Mouse (Mus musculus): Measurements from ENCODE around the gene Ddn. TPM values are rescaled to one million over a fixed set of nuclear protein-coding genes. Genes with fewer than 3 reads are reported as not detected.

The Ddn gene
- polyA plus RNA-seq, 1 experiment from 2014 or later, result 0.44 TPM

DNA sequence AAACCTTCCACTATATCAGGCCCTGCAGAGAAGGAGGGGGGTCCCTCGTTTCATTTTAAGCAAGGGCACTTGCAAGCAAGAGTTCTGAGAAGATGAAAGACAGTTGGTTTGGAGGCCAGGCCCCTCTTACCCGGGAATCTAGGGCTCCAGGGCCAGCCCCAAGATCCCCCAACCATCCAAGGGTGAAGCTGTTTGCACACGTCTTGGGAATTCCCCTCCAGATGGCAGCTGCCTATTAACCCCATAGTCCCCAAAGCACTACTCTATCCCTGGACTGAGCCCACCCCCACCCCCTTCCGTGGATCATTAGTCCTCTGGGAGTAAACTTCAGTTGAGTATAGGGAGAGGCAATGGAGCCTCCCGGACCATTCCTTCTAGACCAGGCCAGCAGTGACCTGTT is 33.8 kb downstream of the Ddn start:
- no peak overlapping the region for H3K4me3 ChIP-seq (ENCODE audit: low read depth, low read length)
- H3K4me2 ChIP-seq (ENCODE audit: low read depth, low read length), result no peak overlapping the region
- no peak overlapping the region for H3K9ac ChIP-seq (replicated peaks; ENCODE audit: low read depth, low read length)
- no peak for ATAC-seq (ENCODE audit: low read depth)
- no peak overlapping the region for H3K27ac ChIP-seq (ENCODE audit: low read depth, low read length)
- H3K27me3 ChIP-seq (ENCODE audit: control insufficient read depth, insufficient read depth, low read length), result peaks cover 86% of the 10 kb centered on the region
- H3K4me1 ChIP-seq (ENCODE audit: control insufficient read depth, insufficient read depth, low read length), result peaks cover 13% of the 10 kb centered on the region
- H3K36me3 ChIP-seq (ENCODE audit: control insufficient read depth, insufficient read depth, low read length), result no peaks in the 10 kb centered on the region
- 2% methylated on average over 5 of the region's 5 CpGs for WGBS
- H3K9me3 ChIP-seq (ENCODE audit: control insufficient read depth, low read length), result no peaks in the 10 kb centered on the region

DNA sequence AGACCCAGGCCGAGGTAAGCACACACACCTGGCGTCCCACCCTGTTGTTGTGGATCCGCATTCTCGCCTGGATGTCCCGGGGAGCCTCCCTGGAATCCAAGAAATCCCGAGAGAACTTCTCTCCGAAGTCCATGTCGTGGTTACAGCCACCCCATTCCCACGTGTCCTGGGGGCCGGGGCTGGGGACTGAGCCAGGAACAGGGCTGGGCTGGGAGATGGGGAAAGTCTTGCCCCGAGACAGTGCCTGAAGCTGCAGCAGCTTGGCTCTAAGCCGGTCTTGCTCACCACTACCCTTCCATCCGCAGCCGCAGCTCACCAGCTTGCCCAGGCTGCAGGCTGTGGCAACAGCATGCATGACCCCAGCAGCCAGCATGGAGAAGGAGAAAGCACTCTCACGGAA is 35.2 kb downstream of the Ddn start:
- Histone ChIP-seq H3K4me3 (ENCODE audit: low read depth, low read length) (no peak overlapping the region), H3K27ac (ENCODE audit: low read depth, low read length) (no peak overlapping the region), H3K9ac (replicated peaks; ENCODE audit: low read depth, low read length) (no peak overlapping the region), H3K4me2 (ENCODE audit: low read depth, low read length) (no peak overlapping the region), H3K36me3 (ENCODE audit: control insufficient read depth, insufficient read depth, low read length) (no peaks in the 10 kb centered on the region), H3K9me3 (ENCODE audit: control insufficient read depth, low read length) (no peaks in the 10 kb centered on the region), H3K4me1 (ENCODE audit: control insufficient read depth, insufficient read depth, low read length) (peaks cover 13% of the 10 kb centered on the region), H3K27me3 (ENCODE audit: control insufficient read depth, insufficient read depth, low read length) (peaks cover 76% of the 10 kb centered on the region)
- no peak for ATAC-seq (ENCODE audit: low read depth)
- 5% methylated on average over 15 of the region's 15 CpGs for WGBS

DNA sequence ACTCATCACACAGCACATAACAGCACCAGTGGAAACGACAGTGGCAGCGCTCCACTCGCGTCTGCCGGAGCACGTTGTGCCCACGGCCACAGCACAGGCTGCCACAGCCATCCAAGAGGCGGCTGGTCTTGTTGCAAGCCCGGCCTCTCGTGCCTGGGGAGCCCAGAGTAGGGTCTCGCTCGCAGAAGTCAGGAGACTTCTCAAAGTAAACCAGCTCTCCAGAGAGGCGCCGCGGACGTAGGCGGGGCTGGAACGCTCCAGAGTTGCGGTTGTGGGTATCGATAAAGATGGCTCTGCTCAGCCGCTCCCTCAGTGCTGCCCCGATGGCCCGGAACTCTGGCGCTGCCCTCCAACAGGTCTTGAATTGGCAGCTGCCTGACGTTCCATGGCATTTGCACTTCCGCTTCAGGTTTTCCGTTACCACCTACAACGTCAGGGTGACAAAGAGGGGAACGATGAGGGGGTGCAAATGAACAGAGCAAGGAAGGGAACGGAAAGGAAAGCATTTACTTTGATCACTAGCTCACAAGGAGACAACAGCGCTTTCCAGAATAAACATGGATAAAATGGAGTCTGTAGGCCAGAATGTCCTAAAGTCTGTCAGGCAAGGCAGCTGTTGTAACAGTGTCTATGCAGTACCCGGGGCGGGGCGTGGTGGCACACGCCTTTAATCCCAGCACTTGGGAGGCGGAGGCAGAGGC is 36.6 kb downstream of the Ddn start:
- no peak overlapping the region for H3K9ac ChIP-seq (replicated peaks; ENCODE audit: low read depth, low read length)
- peaks cover 68% of the 10 kb centered on the region for H3K27me3 ChIP-seq (ENCODE audit: control insufficient read depth, insufficient read depth, low read length)
- H3K4me1 ChIP-seq (ENCODE audit: control insufficient read depth, insufficient read depth, low read length), result peaks cover 12% of the 10 kb centered on the region

DNA sequence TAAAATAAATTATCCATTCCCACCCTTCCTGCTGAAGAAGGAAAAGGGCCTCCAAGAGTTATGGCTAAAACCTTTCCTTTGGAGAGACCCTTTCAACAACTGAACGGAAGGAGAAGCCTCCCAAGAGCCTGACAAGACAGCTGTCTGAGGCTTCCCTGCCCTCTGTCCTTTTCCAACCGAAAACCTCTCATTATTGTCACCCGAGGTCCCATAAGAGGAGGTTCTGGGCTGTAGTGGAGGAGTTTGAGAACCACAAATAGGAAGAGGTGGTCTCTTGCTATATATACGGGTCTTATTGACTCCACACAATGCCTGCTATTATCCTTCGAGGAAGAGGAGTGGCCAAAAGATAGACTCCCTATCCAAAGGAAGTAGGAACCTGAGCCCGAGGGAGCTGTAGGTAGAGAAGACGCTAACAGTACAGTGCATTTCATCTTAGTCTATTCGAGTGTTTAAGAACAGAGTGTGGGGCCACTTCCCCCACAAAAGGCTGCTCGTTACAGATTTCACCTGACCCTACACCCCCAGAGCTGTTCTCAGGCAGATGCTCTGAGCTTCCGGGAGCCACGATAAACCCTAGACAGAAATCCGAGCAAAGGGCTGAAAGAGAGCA is 37.4 kb downstream of the Ddn start:
- Histone ChIP-seq H3K27me3 (ENCODE audit: control insufficient read depth, insufficient read depth, low read length) (peaks cover 62% of the 10 kb centered on the region), H3K9ac (replicated peaks; ENCODE audit: low read depth, low read length) (no peak overlapping the region), H3K9me3 (ENCODE audit: control insufficient read depth, low read length) (no peaks in the 10 kb centered on the region), H3K4me2 (ENCODE audit: low read depth, low read length) (no peak overlapping the region), H3K27ac (ENCODE audit: low read depth, low read length) (no peak overlapping the region), H3K4me1 (ENCODE audit: control insufficient read depth, insufficient read depth, low read length) (peaks cover 11% of the 10 kb centered on the region), H3K4me3 (ENCODE audit: low read depth, low read length) (peak overlapping the region; percentile 3; the same call in 1 of the 2 replicates), H3K36me3 (ENCODE audit: control insufficient read depth, insufficient read depth, low read length) (no peaks in the 10 kb centered on the region)
- ATAC-seq (ENCODE audit: low read depth), result no peak
- whole genome bisulfite sequencing, result 5% methylated on average over 12 of the region's 12 CpGs

More for the DNA sequence above, 36.6 kb downstream of the Ddn start:
- Histone ChIP-seq H3K36me3 (ENCODE audit: control insufficient read depth, insufficient read depth, low read length) (no peaks in the 10 kb centered on the region), H3K27ac (ENCODE audit: low read depth, low read length) (no peak overlapping the region), H3K4me3 (ENCODE audit: low read depth, low read length) (peak overlapping the region; percentile 3), H3K4me2 (ENCODE audit: low read depth, low read length) (peak overlapping the region; percentile 38), H3K9me3 (ENCODE audit: control insufficient read depth, low read length) (no peaks in the 10 kb centered on the region)
- ATAC-seq (ENCODE audit: low read depth), result no peak
- 3% methylated on average over 36 of the region's 36 CpGs for WGBS

DNA sequence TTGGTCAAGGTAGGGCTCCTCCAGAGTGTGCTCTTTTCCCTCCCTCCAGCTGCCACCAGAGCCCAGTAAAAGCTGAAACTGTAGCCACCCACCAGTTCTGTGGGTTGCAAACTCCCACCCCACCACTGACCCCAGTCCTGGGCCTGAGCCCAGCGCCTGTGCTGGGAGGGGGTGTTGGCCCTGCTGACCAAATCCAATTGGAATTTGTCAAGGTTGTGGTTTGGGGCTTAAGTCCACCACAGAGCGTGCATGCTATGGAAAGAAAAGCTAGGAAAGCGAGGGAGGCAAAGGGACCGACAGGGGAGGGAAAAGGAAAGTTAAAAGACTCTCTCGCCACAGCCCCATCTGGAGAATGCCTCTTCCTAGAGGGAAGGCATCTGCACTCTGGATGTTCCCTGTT is 41.0 kb downstream of the Ddn start:
- Histone ChIP-seq H3K27me3 (ENCODE audit: control insufficient read depth, insufficient read depth, low read length) (peaks cover 34% of the 10 kb centered on the region), H3K4me2 (ENCODE audit: low read depth, low read length) (no peak overlapping the region), H3K4me1 (ENCODE audit: control insufficient read depth, insufficient read depth, low read length) (peaks cover 7% of the 10 kb centered on the region), H3K36me3 (ENCODE audit: control insufficient read depth, insufficient read depth, low read length) (no peaks in the 10 kb centered on the region), H3K9me3 (ENCODE audit: control insufficient read depth, low read length) (no peaks in the 10 kb centered on the region), H3K4me3 (ENCODE audit: low read depth, low read length) (no peak overlapping the region), H3K27ac (ENCODE audit: low read depth, low read length) (no peak overlapping the region), H3K9ac (replicated peaks; ENCODE audit: low read depth, low read length) (no peak overlapping the region)
- WGBS, result 17% methylated on average over 5 of the region's 5 CpGs
- no peak for ATAC-seq (ENCODE audit: low read depth)

DNA sequence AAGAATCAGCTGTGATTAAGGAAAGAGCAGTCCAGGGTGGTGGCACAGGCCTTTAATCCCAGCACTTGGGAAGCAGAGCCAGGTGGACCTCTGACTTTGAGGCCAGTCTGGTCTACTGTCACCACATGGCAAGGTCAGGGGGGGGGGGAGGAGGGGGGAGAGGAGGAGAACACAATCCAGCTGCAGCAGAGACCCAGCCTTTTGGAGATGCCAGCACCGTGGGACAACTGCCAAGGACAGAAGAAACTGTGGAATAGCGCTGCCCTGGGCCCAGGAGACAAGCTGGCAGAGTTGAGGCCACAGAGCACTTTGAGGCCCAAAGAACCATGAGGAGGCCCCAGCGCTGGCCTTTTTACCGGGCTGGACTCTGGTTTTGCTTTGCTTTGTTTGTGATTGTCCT is 43.4 kb downstream of the Ddn start:
- 55% methylated on average over 4 of the region's 4 CpGs for WGBS
- no peak overlapping the region for H3K4me2 ChIP-seq (ENCODE audit: low read depth, low read length)
- no peak overlapping the region for H3K9ac ChIP-seq (replicated peaks; ENCODE audit: low read depth, low read length)
- H3K4me3 ChIP-seq (ENCODE audit: low read depth, low read length), result no peak overlapping the region
- H3K27ac ChIP-seq (ENCODE audit: low read depth, low read length), result no peak overlapping the region
- peaks cover 12% of the 10 kb centered on the region for H3K4me1 ChIP-seq (ENCODE audit: control insufficient read depth, insufficient read depth, low read length)
- H3K9me3 ChIP-seq (ENCODE audit: control insufficient read depth, low read length), result no peaks in the 10 kb centered on the region
- ATAC-seq (ENCODE audit: low read depth), result no peak
- H3K36me3 ChIP-seq (ENCODE audit: control insufficient read depth, insufficient read depth, low read length), result no peaks in the 10 kb centered on the region
- H3K27me3 ChIP-seq (ENCODE audit: control insufficient read depth, insufficient read depth, low read length), result peaks cover 12% of the 10 kb centered on the region

DNA sequence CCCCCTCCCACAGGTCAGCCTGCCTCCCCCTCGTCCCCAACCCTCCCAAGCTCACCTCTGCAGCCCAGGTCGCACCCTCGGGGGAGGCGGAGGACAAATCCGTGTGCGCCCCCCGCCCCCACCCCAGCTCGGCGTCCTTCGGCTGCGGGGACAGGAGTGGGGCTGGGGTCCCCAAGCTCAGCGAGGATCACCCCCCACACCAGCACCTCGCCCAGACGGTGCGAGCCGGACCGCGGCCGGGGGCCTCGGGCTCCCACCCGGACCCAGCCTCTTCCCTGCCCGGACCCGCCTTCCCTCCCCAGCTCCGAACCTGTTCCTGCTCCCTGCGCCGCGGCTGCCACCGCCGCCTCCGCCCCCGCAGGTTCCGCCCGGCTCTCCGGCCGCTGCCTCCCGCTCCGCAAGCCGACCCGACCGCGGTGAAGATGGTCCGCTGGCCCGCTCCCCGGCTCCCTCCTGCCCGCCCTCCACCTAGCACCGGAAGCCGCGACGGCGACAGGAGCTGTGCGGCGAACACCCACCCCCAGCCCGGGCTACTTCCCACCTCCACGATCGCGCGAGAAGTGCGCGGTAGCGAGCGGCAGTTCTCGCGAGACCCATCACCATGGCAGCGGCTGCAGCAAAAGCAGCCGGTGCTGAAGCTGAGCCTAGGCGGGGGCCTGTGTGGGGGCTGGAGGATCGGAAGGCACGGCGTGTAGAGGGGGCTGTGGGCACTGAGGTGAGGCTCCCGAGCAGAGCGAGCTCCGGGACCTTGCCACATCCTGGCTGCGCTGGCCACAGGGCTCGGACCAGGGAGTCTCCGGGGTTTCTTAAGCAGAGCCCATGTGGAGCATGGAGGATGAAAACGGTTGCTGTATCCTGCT is 46.4 kb downstream of the Ddn start, which contains the start of gene Arf3:
Gene Arf3, minus strand, starts transcription at position 545 of the 860 bp plus-strand sequence.
- peak within 1 kb of the TSS; percentile 100 for H3K4me3 ChIP-seq (ENCODE audit: low read depth, low read length)
- peak; percentile 98 for ATAC-seq (ENCODE audit: low read depth)
- H3K27me3 ChIP-seq (ENCODE audit: control insufficient read depth, insufficient read depth, low read length), result peaks cover 4% of the 10 kb centered on the region; the same call in 1 of the 2 replicates
- WGBS, result under 1% methylated on average over 60 of the region's 76 CpGs
- H3K4me1 ChIP-seq (ENCODE audit: control insufficient read depth, insufficient read depth, low read length), result peaks cover 12% of the 10 kb centered on the region
- H3K4me2 ChIP-seq (ENCODE audit: low read depth, low read length), result peak within 1 kb of the TSS; percentile 73
- no peaks in the 10 kb centered on the region for H3K36me3 ChIP-seq (ENCODE audit: control insufficient read depth, insufficient read depth, low read length)
- no peaks in the 10 kb centered on the region for H3K9me3 ChIP-seq (ENCODE audit: control insufficient read depth, low read length)
- H3K9ac ChIP-seq (replicated peaks; ENCODE audit: low read depth, low read length), result peak within 1 kb of the TSS; percentile 92
- peak within 1 kb of the TSS; percentile 89 for H3K27ac ChIP-seq (ENCODE audit: low read depth, low read length)

DNA sequence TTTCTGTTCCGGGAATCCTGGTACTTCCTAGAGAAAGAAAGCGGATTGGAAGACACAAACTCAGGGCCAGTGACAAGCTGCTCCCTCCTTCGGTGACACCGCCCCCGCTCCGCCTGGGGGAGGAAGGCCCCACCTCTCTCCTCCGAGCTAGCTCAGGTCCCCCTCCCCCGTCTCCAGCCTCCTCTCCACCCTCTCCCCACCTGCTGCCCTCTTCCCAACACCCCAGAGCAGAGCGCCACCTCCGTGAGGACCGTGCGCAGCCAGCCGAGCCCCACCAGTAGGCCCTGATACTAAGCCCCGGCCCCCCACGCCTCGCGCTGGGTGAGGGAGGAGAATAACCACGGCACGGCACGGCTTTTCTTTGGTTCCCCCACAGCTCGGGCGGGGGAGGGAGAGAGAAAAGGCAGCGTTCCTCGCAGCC is 47.1 kb downstream of the Ddn start:
- ATAC-seq (ENCODE audit: low read depth), result peak; percentile 60
- Histone ChIP-seq H3K27ac (ENCODE audit: low read depth, low read length) (peak overlapping the region; percentile 89), H3K4me2 (ENCODE audit: low read depth, low read length) (peak overlapping the region; percentile 73), H3K27me3 (ENCODE audit: control insufficient read depth, insufficient read depth, low read length) (peaks cover 4% of the 10 kb centered on the region; the same call in 1 of the 2 replicates), H3K9me3 (ENCODE audit: control insufficient read depth, low read length) (no peaks in the 10 kb centered on the region), H3K4me3 (ENCODE audit: low read depth, low read length) (peak overlapping the region; percentile 100), H3K4me1 (ENCODE audit: control insufficient read depth, insufficient read depth, low read length) (peaks cover 12% of the 10 kb centered on the region), H3K9ac (replicated peaks; ENCODE audit: low read depth, low read length) (peak overlapping the region; percentile 92), H3K36me3 (ENCODE audit: control insufficient read depth, insufficient read depth, low read length) (no peaks in the 10 kb centered on the region)
- WGBS, result 1% methylated on average over 20 of the region's 24 CpGs
